Mouse (Mus musculus): ENCODE measurements at regions not wholly inside any gene's neighbourhood (a gene's known extent, or its start where the extent isn't known, plus 50 kb on each side); places are given as distances from the start of the nearest gene placed in this dataset. TPM values are rescaled to one million over a fixed set of nuclear protein-coding genes. Genes with fewer than 3 reads are reported as not detected.

Small RNAs in the stretch of these regions (microRNA-seq; reads per million reads assigned to microRNA genes)
- not detected for gene Gm27935

Data from midbrain, embryonic 13.5 days (tissue).